Mouse (Mus musculus) lung, postnatal 25 days (tissue): ENCODE results near the gene Rbfox3.
A peak's percentile ranks its signal among the peaks of the same experiment; 100 is the strongest.

Source experiments
- DNase-seq: peaks from one replicate; pipeline ENCODE4 v3.0.0; 2022; ENCODE audit warnings: low spot score

Gene Rbfox3

DNA sequence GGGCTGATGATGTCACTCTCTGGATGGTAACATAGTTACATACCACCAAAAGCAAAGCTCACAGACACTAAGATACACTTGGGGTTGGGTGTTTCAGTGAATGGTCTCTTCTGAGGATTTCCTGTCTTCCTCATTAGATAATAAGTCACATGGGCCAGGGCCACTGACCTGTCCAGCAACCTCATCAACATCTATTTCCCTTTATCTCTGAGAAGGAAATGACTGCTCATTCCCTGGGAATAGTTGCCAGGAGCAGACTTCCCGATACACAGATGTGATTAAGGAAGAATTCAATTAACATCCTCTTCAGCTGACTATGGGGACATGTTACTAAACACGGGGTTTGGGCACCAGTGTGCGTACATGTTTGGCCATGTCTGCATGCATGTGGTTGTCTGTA is 245.2 kb downstream of the Rbfox3 start:
- peak; percentile 16 for DNase-seq

- DNase-seq, result no peak
Observed at GRCm38 (mm10) chr11:118663305-118663704, 248.1 kb downstream of the Rbfox3 start.

DNA sequence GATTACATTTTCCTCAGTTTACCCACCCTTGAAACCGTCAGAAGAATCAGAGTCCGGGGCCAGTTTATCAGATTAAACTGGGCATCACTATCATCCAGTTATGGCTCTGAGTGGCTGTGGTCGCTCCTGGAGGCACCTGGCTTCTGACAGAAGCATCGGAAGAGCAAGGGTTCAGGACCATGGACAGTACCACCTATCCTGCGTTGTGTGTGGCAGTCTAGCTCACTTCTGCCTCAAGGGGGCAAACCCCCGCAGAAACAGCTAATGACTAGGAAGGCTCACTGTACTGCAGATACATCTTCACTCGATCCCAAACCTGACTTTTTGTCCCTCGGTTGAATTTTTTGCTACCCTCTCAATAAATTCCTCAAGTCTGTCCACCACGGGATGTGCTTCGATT is 252.1 kb downstream of the Rbfox3 start:
- no peak for DNase-seq

DNA sequence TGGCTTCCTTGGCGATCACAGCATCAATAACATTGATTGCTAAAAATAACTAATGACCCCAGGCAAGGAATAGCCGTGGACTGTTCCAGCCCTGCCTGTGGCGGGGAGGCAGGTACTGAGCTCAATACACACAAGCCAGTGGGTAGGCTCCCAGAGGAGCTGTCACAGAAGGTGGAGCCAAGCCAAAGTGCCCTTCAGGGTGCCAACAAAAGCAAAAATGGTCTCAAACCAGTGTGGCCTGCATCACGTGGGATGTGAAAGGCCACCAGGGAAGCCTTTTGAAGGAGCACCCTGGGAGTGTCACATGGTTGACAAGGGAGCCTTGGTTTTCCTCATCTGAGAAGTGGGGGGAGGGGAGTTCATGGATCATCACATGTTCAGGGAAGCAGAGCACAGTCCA is 255.6 kb downstream of the Rbfox3 start:
- no peak for DNase-seq

DNA sequence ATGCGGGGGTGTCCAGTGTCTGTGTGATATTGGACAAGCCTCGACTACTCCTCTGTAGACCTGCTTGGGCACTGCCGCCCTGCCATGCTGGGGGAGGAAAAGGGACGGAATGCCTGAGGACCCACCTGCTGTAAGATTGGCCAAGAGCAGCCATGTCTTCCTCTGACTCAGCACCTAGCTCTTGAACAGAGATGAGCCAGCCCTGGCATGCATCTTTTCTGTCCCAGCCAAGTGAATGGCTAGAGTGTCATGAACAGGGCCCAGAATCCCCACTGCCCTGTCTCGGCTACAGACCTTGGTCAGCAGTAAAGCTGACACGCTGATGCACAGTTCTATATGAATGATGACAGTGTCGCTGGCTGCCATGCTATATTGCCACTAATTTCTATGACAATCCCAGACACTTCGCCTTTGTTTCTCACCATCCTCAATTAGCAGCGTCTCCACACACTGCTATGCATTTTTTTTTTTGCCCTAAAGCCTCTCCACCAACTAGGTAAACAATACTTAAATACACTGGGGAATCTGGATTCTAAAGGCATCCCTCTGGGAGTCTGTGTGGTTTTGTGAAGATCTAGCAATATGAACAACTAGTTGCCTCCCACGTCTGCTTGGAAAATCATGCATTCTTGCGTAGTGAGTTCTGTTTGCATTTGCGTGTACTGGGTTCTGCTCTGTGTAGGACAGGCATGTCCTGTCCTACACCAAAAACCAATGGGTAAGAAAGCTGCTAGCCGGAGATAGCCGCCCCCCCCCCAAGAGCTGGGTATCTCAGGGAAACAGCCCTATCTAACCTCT is 257.7 kb downstream of the Rbfox3 start:
- no peak for DNase-seq

DNA sequence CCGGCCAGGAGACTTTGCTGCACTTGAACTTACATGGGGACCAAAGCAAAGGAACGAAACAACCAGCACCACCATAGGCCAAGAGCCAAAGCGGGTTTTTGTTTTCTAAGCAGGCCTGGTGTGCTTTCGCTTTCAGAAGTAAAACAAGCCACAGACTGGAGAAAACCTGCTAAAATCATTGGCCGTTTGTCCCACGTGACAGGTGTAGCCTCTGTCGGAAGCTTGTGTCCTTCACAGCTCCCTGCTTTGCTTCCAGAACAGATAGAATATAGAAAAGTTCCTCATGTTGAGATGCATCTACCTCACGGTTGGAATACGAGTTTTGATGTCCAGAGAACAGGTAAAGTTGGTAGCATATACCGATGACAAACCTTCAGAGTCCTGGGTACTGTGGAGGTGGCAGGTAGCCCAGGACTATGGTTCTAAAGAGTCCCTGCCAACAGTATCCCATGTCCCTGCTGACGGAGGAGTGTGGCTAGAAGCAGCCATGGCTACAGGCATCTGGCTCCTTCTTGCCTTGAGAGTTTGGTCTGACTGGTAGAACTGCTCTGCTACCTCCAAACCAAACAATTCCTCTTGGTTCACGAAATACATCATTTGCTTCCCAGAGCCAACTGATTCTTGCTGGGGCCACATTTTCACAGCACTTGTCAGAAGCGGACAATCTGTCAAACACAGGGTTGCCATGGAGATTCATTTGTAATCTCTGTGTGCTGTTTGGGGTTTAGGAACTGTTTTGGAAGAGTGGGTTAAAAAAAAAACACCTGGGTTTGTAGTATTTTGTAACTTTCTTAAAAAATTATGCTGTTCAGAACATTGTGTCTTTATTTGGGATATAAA is 258.8 kb downstream of the Rbfox3 start:
- no peak for DNase-seq

DNA sequence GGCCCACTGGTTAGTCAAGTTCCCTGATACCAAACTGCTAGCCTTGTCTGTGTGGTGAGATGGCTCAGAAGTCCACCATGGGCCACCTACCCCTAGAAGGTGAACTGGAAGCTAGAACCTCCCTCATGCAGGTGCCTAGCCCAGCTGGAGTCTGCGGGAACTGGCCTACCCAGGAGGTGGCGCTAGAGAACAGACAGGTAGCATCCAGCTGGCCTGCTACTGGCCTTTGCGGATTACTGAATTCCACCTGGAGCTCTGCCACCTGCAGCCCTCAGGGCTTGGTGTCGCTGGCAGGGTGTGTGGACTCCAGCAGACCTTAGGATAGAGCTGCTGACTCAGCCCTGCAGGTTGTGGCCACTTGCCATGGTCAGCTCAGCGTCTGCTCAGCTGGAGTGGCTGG is 263.0 kb downstream of the Rbfox3 start:
- DNase-seq, result peak; percentile 23

DNA sequence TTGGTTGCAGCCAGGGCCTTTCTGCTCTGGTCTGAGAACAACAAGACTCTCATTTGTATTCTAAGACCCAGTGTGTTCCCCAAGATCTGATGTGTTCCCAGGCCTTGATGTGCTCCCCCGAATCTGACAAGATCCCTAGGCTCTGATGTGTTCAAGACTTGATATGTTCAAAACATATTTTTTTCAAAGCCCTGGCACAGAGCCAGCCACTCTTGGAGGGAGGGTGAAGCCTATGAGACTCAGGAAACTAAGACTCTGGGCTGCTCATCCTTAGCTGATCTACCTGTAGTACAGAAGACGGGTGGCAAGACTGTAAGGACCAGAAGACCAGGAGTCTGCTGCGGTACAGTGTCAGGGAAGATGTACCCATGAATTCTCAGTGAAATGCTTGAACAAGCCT is 264.5 kb downstream of the Rbfox3 start:
- DNase-seq, result no peak

DNA sequence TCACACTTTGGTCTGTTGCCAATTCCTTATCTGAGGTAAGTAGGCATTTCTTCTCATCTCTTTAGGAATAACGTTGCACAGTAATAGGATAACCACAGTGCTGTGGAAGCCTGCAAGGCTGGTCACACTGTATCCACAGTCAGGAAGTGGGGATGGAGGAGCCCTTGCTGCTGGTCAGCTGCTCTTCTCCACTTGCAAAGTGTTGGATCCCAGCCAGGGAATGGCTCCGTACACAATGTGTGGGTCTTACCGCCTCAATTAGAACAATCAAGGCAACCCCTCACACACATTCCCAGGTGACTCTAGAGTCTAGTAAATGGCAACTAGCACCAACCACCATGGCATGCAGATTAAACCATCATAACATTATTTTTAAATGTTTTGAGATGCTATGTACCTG is 266.2 kb downstream of the Rbfox3 start:
- no peak for DNase-seq

DNA sequence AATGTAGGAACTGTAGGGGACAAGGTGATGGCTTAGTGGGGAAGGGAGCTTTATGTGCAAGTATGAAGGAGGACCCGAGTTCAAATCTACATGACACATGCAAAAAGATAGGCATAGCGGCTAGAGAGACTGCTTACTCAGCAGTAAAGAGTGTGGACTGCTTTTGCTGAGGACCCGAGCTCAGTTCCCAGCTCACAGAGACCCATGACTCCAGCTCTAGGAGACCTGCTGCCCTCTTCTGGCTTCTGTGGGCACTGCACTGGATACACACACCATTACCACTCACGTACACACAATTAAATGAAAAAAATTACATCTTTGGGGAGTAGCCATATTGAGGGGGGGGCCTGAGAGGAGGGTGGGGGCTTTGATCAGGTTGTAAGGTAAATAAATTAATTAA is 270.7 kb downstream of the Rbfox3 start:
- no peak for DNase-seq

DNA sequence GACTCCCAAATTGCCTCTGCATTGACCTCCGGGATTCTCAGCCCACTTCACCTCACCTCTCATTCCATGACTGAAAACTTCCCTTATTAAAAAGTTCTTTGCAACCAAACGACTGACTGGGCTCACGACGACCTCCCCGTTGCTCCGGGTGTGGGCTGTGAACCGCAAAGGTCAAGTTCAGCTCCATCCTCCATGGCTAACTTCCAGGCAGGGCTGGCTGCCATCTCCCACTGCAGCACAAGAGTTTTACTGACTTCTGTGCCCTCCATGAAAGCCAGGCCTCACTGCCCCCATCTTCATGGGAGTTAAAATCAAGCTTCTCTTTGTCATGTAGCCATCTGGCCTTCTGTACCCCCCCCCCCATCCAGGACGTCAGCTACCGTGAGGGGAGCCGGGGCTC is 273.7 kb downstream of the Rbfox3 start:
- DNase-seq, result no peak

DNA sequence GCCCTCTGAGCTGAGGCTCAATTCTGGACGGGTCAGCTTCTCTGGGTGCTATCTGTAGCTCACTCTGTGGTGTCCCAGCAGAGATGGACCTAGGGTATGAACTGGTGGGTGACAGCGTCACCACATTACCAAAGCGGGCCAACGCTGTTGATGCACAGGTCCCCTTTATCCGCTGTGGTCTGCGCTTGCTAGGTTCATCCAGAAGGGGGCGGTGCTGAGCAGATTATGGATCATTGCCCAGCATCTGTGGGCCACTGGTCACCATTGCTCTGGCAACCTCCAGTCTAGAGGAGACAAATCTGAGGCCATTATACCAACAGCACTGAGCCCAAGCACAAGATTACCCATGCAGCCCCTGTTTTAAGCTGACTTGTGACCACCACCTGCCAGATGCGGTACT is 276.8 kb downstream of the Rbfox3 start:
- DNase-seq, result no peak

- no peak for DNase-seq
Observed at GRCm38 (mm10) chr11:118629718-118630117, 281.7 kb downstream of the Rbfox3 start.

- DNase-seq, result no peak
Observed at GRCm38 (mm10) chr11:118627541-118627940, 283.9 kb downstream of the Rbfox3 start.

DNA sequence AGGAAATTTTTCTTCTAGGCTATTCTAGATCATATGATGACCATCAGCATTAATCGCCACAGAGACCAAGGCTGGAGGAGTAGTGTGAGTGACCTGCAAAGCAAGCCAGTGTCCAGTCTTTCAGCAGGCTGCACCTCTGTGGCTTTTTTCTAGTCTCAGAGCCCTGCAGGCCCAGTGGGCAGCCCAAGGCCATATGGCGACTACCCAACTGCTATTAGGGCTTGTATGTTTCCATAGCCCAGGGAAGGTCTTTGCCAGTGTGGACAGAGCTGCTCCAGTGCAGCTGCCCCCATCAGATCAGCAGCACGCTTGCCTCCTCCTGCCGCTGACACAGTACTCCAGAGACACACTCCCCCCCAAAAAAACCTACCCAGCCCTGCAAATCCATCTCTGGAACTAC is 290.5 kb downstream of the Rbfox3 start:
- no peak for DNase-seq

DNA sequence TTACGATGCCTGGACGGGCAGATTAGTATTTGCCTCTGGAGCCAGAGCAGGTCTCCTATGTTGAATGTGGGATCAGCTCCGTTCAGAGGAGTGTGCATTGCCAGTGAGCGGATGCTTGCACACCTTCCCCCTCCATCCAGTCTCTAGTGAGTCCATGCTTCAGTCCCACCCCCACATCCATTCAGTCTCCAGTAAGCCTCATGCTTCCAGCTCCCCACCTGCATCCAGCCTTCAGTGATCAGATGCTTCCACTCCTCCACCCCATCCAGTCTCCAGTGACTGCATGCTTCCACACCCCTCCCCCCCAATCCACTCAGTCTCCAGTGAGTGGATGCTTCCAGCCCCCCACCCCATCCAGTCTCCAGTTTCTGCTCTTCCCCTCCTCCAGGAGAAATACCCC is 297.3 kb downstream of the Rbfox3 start:
- no peak for DNase-seq

- DNase-seq, result no peak
Observed at GRCm38 (mm10) chr11:118610128-118610527, 301.3 kb downstream of the Rbfox3 start.

DNA sequence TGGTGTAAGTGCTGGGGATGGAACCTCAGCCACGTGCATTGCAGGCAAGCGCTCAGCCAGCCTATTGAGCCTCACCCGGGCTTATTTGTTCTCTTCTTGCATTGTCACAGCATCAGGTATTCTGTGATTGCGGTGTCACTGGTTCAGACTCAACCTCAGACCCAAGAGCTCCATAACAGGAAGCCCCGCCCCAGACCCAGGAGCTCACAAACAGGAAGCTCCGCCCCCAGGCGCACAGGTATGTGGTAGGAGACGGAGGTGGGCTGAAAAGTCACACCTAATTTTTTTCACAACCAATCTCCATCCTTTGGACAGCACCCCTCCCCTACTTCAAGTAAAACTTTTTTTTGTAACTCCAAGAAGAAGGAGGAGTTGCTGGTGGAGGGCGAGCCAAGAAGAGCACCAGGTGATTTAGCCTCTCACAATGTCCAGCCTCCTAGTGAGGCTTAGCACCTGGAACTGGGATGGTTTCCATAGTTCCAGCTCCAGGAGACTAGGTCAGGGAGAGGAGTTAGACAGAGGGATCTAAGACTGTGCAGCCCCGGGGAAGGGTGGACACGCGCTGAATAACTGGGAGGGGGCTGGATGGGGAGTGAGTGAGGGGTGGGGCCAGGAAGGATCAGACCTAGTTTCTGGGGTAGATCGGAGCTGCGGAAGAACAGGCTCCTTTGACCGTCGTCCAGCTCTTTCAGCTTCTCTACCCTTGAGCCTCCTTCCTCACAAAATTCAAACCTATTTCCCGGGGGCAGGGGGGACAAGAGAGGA is 302.0 kb downstream of the Rbfox3 start:
- DNase-seq, result no peak

DNA sequence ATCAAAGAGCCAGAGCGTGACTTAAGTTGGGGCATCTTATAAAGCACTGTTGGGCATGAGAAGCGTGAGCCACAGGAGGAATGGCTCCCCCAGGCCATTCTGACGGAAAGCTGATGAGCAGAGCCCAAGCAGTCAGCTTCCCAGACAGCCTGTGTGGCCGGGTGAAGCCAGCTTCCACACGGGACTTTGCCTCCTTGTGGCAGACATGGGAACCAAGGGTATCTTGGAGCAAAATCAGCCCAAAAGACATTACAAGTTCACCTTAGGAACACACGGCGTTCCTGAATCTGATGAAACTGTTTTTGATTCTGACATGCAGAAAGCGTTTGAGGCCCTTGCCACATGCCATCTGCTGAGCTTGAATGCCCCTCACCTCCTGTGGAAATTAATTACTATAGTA is 303.5 kb downstream of the Rbfox3 start:
- no peak for DNase-seq

- DNase-seq, result no peak
Observed at GRCm38 (mm10) chr11:118605570-118605969, 305.8 kb downstream of the Rbfox3 start.

DNA sequence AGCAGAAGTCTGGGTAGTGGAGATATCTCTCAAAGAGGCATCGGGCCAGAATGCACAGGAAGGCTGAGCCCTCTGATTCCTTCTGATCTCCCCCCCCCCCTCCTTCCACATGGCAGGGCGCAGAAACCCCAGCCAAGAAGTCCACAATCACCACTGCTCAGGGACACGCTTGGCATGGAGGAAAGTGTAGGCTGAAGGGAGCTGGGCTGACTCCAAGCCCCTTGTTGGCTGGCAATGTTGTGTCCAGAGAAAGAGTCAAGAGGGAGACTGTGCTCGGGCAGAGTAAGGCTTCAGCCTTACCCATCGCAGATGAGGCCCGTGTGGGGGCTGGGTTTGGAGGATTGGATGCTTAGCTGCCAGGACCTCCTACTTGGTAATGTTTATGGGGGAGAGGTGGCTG is 307.2 kb downstream of the Rbfox3 start:
- DNase-seq, result no peak

DNA sequence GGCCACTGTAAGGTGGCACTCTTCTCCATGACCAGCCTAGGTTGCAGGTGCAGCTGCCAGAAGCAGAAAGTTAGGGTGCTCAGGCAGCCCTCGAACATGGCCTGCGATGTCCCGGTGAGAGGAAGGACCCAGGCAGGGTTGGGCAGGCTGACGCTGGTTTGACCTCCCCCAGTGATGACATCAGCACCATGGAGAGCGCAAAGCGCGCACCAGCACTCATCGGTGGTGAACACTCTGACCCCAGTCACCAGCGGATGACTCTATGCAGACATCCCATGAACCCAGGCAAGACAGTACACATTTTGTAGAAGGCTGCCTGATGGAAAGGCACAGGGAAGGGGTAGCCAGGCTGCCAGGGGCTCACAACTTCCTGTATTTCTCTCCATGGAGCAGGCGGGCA is 308.3 kb downstream of the Rbfox3 start:
- DNase-seq, result no peak

DNA sequence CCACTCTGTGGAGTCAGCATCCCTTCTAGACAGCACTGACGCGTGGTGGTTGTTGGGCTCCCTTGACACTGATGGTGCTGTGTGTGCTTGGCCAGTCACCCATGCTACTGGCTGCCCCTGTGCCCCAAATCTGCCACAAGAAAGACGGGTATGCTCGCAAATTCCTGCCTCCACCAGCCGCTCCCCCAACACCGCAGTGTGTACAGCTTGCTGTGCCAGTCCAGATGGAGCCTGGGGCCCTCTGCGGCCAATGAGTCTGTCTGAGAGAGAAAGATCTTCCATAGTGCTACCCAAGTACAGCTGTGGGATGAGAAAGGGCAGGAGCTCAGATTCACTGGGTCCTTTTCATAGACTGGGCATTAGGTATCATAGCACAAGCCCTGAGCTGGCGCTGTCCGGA is 309.9 kb downstream of the Rbfox3 start:
- DNase-seq, result no peak
